Mouse (Mus musculus): ENCODE results near the gene Hoxa1. TPM values are rescaled to one million over a fixed set of nuclear protein-coding genes. Genes with fewer than 3 reads are reported as not detected.

Hoxa1 gene
- polyA plus RNA-seq, 1 experiment from 2014 or later: 1.8 TPM

DNA sequence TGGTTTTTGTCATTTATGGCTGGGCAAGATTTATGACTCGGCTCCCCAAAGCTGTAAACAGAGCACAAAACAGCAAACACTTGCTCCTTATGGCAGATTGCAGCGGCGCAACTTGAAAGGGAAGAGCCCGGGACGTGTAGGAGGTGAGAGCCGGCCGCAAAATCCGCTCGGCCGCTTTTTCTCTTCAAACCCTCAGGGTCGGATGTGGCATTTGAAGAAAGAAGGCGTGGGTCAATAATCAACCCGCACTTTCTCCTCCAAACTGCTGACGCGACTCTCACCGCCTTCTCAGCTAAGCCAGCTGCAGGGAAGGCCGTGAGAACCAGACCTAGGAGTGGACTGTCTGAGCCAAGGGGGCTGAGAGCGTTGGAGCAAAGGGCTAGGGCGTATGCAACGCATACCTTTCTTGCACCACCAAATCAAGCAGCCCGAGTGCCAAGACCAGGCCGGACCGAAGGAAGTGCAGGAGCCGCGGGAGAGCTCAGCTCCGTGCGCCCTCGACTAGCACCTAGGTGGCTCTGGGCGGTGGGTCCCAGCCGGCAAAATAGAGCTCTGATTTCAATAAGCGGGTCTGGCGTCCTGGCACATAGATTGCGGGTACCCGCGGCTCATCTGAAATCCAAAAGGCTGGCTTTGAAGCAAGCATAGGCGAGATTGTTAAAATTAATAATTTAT is 19.1 kb upstream of the Hoxa1 start, which contains the start of gene 5730596B20Rik:
TSS of gene 5730596B20Rik (plus strand) at position 438 of the 675 bp plus-strand sequence.
- Histone ChIP-seq H3K27ac (ENCODE audit: low read depth, low read length) (peak within 1 kb of the TSS; percentile 90), H3K9me3 (ENCODE audit: control insufficient read depth, low read length) (no peaks in the 10 kb centered on the region), H3K9ac (ENCODE audit: low read depth, low read length) (peak within 1 kb of the TSS; percentile 69), H3K27me3 (replicated peaks; ENCODE audit: control insufficient read depth, insufficient read depth, low read length) (peaks cover 29% of the 10 kb centered on the region), H3K36me3 (ENCODE audit: control insufficient read depth, insufficient read depth, low read length) (no peaks in the 10 kb centered on the region), H3K4me1 (ENCODE audit: control insufficient read depth, insufficient read depth, low read depth, low read length) (no peaks in the 10 kb centered on the region; the same call in 1 of the 2 replicates), H3K4me3 (ENCODE audit: low read length) (peak within 1 kb of the TSS; percentile 52), H3K4me2 (ENCODE audit: low read length) (peak within 1 kb of the TSS; percentile 64)
- 1% methylated on average over 36 of the region's 36 CpGs for WGBS
- ATAC-seq: no peak

GRCm38 (mm10) chr6:52176391-52176790 is 18.3 kb upstream of the Hoxa1 start:
- ATAC-seq: no peak
- Histone ChIP-seq H3K9ac (ENCODE audit: low read depth, low read length) (peak overlapping the region; percentile 69), H3K27ac (ENCODE audit: low read depth, low read length) (peak overlapping the region; percentile 90), H3K9me3 (ENCODE audit: control insufficient read depth, low read length) (no peaks in the 10 kb centered on the region), H3K27me3 (replicated peaks; ENCODE audit: control insufficient read depth, insufficient read depth, low read length) (peaks cover 34% of the 10 kb centered on the region), H3K4me2 (ENCODE audit: low read length) (peak overlapping the region; percentile 64), H3K36me3 (ENCODE audit: control insufficient read depth, insufficient read depth, low read length) (no peaks in the 10 kb centered on the region), H3K4me1 (ENCODE audit: control insufficient read depth, insufficient read depth, low read depth, low read length) (peaks cover 5% of the 10 kb centered on the region; the same call in 1 of the 2 replicates), H3K4me3 (ENCODE audit: low read length) (peak overlapping the region; percentile 52)
- WGBS: under 1% methylated on average over 6 of the region's 6 CpGs

DNA sequence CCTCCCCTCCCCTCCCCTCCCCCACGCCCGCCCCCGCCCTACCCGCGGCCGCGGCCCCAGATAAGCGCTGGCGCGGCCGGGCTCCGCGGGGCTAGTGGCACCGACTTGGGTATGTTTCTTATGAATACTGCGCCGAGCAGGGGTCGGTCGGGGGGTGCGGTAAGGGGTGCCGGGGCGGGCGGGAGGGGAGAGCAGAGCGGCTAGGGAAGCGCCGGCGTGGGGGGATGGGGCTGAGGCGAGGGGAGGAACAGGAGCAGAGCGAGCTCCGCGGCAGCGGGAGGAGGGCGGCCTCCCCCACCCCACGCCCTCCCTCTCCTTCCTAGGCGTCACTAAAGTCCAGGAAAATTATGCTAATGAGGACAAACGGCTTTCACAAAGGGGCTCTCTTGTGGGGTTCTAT is 17.7 kb upstream of the Hoxa1 start:
- H3K27ac ChIP-seq (ENCODE audit: low read depth, low read length): peak overlapping the region; percentile 90
- no peaks in the 10 kb centered on the region for H3K36me3 ChIP-seq (ENCODE audit: control insufficient read depth, insufficient read depth, low read length)
- WGBS: 1% methylated on average over 17 of the region's 35 CpGs
- H3K4me1 ChIP-seq (ENCODE audit: control insufficient read depth, insufficient read depth, low read depth, low read length): peaks cover 5% of the 10 kb centered on the region; the same call in 1 of the 2 replicates
- peak overlapping the region; percentile 64 for H3K4me2 ChIP-seq (ENCODE audit: low read length)
- no peaks in the 10 kb centered on the region for H3K9me3 ChIP-seq (ENCODE audit: control insufficient read depth, low read length)
- peak; percentile 43 for ATAC-seq
- peak overlapping the region; percentile 52 for H3K4me3 ChIP-seq (ENCODE audit: low read length)
- H3K27me3 ChIP-seq (replicated peaks; ENCODE audit: control insufficient read depth, insufficient read depth, low read length): peaks cover 31% of the 10 kb centered on the region
- H3K9ac ChIP-seq (ENCODE audit: low read depth, low read length): peak overlapping the region; percentile 69

GRCm38 (mm10) chr6:52174968-52175751 is 17.0 kb upstream of the Hoxa1 start:
- Histone ChIP-seq H3K9ac (ENCODE audit: low read depth, low read length) (peak overlapping the region; percentile 69), H3K27me3 (replicated peaks; ENCODE audit: control insufficient read depth, insufficient read depth, low read length) (peaks cover 31% of the 10 kb centered on the region), H3K9me3 (ENCODE audit: control insufficient read depth, low read length) (no peaks in the 10 kb centered on the region), H3K36me3 (ENCODE audit: control insufficient read depth, insufficient read depth, low read length) (no peaks in the 10 kb centered on the region), H3K4me3 (ENCODE audit: low read length) (peak overlapping the region; percentile 52), H3K27ac (ENCODE audit: low read depth, low read length) (peak overlapping the region; percentile 90), H3K4me2 (ENCODE audit: low read length) (peak overlapping the region; percentile 64), H3K4me1 (ENCODE audit: control insufficient read depth, insufficient read depth, low read depth, low read length) (peaks cover 5% of the 10 kb centered on the region)
- WGBS: under 1% methylated on average over 35 of the region's 41 CpGs
- 0 out of 2 replicates have a peak, but pooled peaks have one; percentile 2 for ATAC-seq

DNA sequence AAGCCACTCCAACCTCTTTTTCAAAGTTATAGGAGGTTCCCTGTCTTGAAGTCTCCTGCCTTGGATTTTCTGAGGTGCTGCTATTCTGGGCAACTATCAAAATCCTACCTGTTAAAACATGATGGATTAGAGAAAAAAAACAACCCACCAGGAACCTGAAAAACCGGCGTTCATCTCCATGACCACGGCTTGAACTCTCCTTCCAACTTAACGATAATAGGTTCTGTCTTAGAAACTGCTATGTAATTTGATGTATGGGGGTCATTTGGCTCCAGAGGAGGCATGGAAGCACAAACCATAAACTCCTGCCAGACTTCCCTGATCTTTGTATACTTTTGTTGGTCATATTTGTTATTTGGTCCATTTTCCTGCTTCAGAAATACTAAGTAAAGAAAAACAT is 15.5 kb upstream of the Hoxa1 start:
- no peak overlapping the region; the same call in 1 of the 2 replicates for H3K9ac ChIP-seq (ENCODE audit: low read depth, low read length)
- H3K9me3 ChIP-seq (ENCODE audit: control insufficient read depth, low read length): no peaks in the 10 kb centered on the region
- peak overlapping the region; percentile 69 for H3K4me2 ChIP-seq (ENCODE audit: low read length)
- WGBS: 4% methylated on average over 4 of the region's 4 CpGs
- H3K4me3 ChIP-seq (ENCODE audit: low read length): peak overlapping the region; percentile 34
- H3K4me1 ChIP-seq (ENCODE audit: control insufficient read depth, insufficient read depth, low read depth, low read length): peaks cover 8% of the 10 kb centered on the region
- peaks cover 22% of the 10 kb centered on the region for H3K27me3 ChIP-seq (replicated peaks; ENCODE audit: control insufficient read depth, insufficient read depth, low read length)
- ATAC-seq: no peak
- H3K27ac ChIP-seq (ENCODE audit: low read depth, low read length): peak overlapping the region; percentile 59
- no peaks in the 10 kb centered on the region for H3K36me3 ChIP-seq (ENCODE audit: control insufficient read depth, insufficient read depth, low read length)

DNA sequence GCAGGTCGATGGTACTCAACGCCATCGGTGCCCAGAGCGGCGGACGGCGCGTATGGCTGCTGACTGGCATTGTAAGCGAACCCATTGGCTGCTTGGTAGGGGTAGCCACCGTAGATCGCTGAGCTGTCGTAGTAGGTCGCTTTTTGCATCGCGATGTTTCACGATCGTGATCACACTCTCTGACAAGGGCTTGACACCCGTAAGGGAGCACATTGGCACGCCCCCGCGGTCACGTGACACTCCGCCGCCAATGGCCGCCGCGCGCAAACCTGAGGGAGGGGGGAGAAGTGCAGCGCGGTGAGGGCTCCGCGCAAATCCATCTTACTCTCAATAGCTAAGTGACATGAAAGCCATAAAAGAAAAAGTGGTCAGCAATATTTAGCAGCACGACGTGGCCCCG is 14.4 kb upstream of the Hoxa1 start:
- Histone ChIP-seq H3K4me3 (ENCODE audit: low read length) (peak overlapping the region; percentile 34), H3K27ac (ENCODE audit: low read depth, low read length) (peak overlapping the region; percentile 91), H3K36me3 (ENCODE audit: control insufficient read depth, insufficient read depth, low read length) (no peaks in the 10 kb centered on the region), H3K27me3 (replicated peaks; ENCODE audit: control insufficient read depth, insufficient read depth, low read length) (peaks cover 20% of the 10 kb centered on the region), H3K9ac (ENCODE audit: low read depth, low read length) (peak overlapping the region; percentile 60), H3K4me2 (ENCODE audit: low read length) (peak overlapping the region; percentile 69), H3K9me3 (ENCODE audit: control insufficient read depth, low read length) (no peaks in the 10 kb centered on the region), H3K4me1 (ENCODE audit: control insufficient read depth, insufficient read depth, low read depth, low read length) (peaks cover 8% of the 10 kb centered on the region)
- peak; percentile 90 for ATAC-seq
- WGBS: under 1% methylated on average over 35 of the region's 35 CpGs

DNA sequence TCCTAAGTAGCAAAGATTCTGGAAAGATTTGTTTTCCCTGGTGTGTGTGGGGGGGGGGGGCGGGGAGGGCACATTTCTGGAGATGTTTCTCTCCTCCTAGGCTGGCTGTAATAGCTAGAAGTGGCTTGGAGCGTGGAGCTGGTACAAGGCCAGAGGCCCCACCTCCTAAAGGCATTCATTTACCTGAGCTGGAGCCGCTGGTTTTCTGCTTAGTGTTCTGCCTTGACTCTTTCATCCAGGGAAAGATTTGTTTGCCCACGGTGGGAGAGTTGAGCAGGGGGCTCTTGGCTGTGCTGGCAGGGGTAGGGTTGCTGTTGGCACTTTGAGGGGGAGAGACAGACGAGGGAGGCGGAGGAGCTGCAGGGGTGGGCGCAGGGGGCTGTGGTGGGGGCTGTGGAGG is 13.8 kb upstream of the Hoxa1 start:
- no peaks in the 10 kb centered on the region for H3K36me3 ChIP-seq (ENCODE audit: control insufficient read depth, insufficient read depth, low read length)
- H3K9ac ChIP-seq (ENCODE audit: low read depth, low read length): peak overlapping the region; percentile 60
- peak overlapping the region; percentile 69 for H3K4me2 ChIP-seq (ENCODE audit: low read length)
- 7% methylated on average over 7 of the region's 7 CpGs for WGBS
- H3K4me1 ChIP-seq (ENCODE audit: control insufficient read depth, insufficient read depth, low read depth, low read length): peaks cover 8% of the 10 kb centered on the region
- peak overlapping the region; percentile 34 for H3K4me3 ChIP-seq (ENCODE audit: low read length)
- no peak; the same call in 1 of the 2 replicates for ATAC-seq
- peak overlapping the region; percentile 91 for H3K27ac ChIP-seq (ENCODE audit: low read depth, low read length)
- H3K27me3 ChIP-seq (replicated peaks; ENCODE audit: control insufficient read depth, insufficient read depth, low read length): peaks cover 20% of the 10 kb centered on the region
- H3K9me3 ChIP-seq (ENCODE audit: control insufficient read depth, low read length): no peaks in the 10 kb centered on the region

GRCm38 (mm10) chr6:52171331-52171730 is 13.2 kb upstream of the Hoxa1 start:
- Histone ChIP-seq H3K27ac (ENCODE audit: low read depth, low read length) (peak overlapping the region; percentile 91), H3K27me3 (replicated peaks; ENCODE audit: control insufficient read depth, insufficient read depth, low read length) (peaks cover 20% of the 10 kb centered on the region), H3K36me3 (ENCODE audit: control insufficient read depth, insufficient read depth, low read length) (no peaks in the 10 kb centered on the region), H3K9me3 (ENCODE audit: control insufficient read depth, low read length) (no peaks in the 10 kb centered on the region), H3K9ac (ENCODE audit: low read depth, low read length) (peak overlapping the region; percentile 60), H3K4me2 (ENCODE audit: low read length) (peak overlapping the region; percentile 69), H3K4me3 (ENCODE audit: low read length) (0 out of 2 replicates have a peak overlapping the region, but pooled peaks have one; percentile 0), H3K4me1 (ENCODE audit: control insufficient read depth, insufficient read depth, low read depth, low read length) (peaks cover 8% of the 10 kb centered on the region)
- 4% methylated on average over 4 of the region's 4 CpGs for WGBS
- ATAC-seq: no peak

DNA sequence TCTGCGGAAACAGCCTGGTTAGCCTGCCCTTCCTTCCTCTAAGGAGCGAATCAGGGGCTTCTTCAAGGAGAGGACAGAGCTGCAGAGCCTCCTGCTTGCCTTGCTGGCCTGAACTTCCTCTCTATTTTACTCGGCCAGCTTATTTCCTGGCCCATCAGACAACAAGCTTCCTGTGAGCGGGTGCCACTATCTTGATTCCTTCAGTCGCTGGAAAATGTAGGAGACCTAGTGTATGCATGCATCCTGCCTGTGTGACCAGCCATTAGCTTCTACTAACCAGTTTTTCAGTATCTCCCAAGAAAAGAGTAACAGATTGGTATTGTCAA is 12.7 kb upstream of the Hoxa1 start:
- Histone ChIP-seq H3K27ac (ENCODE audit: low read depth, low read length) (peak overlapping the region; percentile 91), H3K4me2 (ENCODE audit: low read length) (peak overlapping the region; percentile 39), H3K4me3 (ENCODE audit: low read length) (peak overlapping the region; percentile 10), H3K4me1 (ENCODE audit: control insufficient read depth, insufficient read depth, low read depth, low read length) (peaks cover 8% of the 10 kb centered on the region), H3K9ac (ENCODE audit: low read depth, low read length) (peak overlapping the region; percentile 64), H3K9me3 (ENCODE audit: control insufficient read depth, low read length) (no peaks in the 10 kb centered on the region), H3K36me3 (ENCODE audit: control insufficient read depth, insufficient read depth, low read length) (no peaks in the 10 kb centered on the region), H3K27me3 (replicated peaks; ENCODE audit: control insufficient read depth, insufficient read depth, low read length) (peaks cover 20% of the 10 kb centered on the region)
- ATAC-seq: no peak
- WGBS: 7% methylated on average over 5 of the region's 5 CpGs

All from hindbrain, embryonic 16.5 days (tissue).